Mouse (Mus musculus) heart, postnatal 0 days (tissue): ENCODE measurements at regions not wholly inside any gene's neighbourhood (a gene's known extent, or its start where the extent isn't known, plus 50 kb on each side); places are given as distances from the start of the nearest gene placed in this dataset.

Experiments used
- CTCF ChIP-seq: IDR thresholded peaks from 2 replicates; pipeline ENCODE4 v1.5.1; 2016; ENCODE audit warnings: antibody characterized with exemption, control low read depth, low read depth
- EP300 ChIP-seq: IDR thresholded peaks from 2 replicates; pipeline ENCODE4 v1.6.1; 2016; ENCODE audit warnings: antibody characterized with exemption, low read depth

GRCm38 (mm10) chr1:23540594-23540993, 143.0 kb upstream of the Ogfrl1 start:
- TF ChIP-seq CTCF, result no peak
- no peak for TF ChIP-seq EP300
